Mouse (Mus musculus) left cerebral cortex, adult 8-10 months (tissue): ENCODE results near the gene Rab12. TPM values are rescaled to one million over a fixed set of nuclear protein-coding genes. Genes with fewer than 3 reads are reported as not detected.

Experiments used
- DNase-seq, 2 experiments: peaks; one replicate each; pipeline ENCODE4 v3.0.0; 2022; ENCODE audit warnings: low spot score in 2 of 2
- total RNA-seq, 4 experiments: library from RNA; stranded (reverse); gene quantifications; 2 replicates each; pipeline ENCODE4 v1.2.4; 2022

Rab12 gene
- total RNA-seq, 4 experiments from 2014 or later = 110 to 126 (median 118) TPM

- DNase-seq = no peak
Observed at GRCm38 (mm10) chr17:66502865-66503264, 16.7 kb downstream of the Rab12 start.

DNA sequence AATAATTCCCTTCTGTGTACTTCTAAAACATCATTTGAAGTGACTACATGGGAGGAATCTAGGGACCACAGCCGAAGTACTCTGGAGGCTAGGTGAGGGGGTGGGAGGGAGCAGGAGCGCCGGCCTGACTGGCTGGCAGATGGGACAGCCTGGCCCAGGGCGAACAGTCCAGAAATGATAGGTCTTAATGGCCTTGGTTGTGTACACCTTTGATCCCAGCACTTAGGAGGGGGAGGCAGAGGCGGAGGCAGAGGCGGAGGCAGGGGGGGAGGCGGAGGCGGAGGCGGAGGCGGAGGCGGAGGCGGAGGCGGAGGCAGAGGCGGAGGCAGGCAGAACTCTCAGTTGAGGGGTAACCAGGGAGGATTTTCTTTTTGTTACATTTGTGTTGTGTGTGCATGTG is 20.9 kb downstream of the Rab12 start:
- no peak for DNase-seq

GRCm38 (mm10) chr17:66496589-66496988 is 22.9 kb downstream of the Rab12 start:
- no peak for DNase-seq

DNA sequence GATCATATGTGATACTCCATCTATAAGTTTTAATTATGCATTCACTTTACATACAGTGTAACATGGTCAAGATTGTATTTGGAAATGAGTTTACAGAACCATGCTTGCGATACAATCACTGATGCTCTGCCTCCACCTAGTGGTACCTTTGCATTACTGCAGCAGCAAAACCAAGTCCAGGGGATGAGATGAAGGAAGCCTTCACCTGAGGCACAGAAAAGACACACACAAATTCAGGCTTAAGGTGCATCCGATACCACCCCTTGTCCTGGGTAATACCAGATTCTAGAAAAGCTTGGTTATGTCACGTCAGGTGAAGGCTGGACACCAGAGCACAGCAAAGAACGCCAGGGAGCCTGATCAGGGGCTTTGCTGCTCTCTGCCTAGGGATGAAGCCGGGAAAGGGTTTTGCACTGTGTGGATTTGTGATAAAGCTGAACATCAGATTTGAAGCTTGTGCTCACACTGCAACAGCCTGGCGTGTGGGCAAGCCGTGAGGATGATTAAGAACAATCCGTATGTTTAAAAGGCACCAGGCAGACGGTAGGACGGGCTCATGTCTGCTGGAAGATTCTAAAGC is 29.4 kb downstream of the Rab12 start:
- DNase-seq = peak; percentile 40 to 82

DNA sequence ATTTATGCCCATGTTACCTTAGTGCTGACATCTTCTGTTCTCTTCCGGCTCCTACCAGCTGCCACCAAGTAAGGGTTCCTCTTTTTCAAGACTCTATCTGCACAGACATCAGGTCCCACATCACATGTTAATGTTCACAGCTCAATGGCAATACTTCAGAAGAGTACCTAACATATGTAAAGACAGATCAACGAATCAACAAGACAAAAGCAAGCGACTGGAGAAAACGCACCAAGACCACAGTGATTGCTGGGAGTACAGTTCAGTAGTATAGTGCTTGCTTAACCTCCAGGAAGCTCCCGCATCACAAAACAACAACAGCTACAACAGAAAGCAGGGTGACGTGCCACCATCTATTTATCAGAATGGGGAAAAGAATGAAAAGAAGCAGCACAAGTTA is 33.0 kb downstream of the Rab12 start:
- DNase-seq = no peak

- DNase-seq = peak; percentile 32 to 83
Observed at GRCm38 (mm10) chr17:66485742-66486141, 33.8 kb downstream of the Rab12 start.

GRCm38 (mm10) chr17:66484965-66485364 is 34.6 kb downstream of the Rab12 start:
- DNase-seq = no peak

GRCm38 (mm10) chr17:66483651-66484454 is 35.7 kb downstream of the Rab12 start:
- DNase-seq = no peak

GRCm38 (mm10) chr17:66481295-66481694 is 38.2 kb downstream of the Rab12 start:
- no peak for DNase-seq

DNA sequence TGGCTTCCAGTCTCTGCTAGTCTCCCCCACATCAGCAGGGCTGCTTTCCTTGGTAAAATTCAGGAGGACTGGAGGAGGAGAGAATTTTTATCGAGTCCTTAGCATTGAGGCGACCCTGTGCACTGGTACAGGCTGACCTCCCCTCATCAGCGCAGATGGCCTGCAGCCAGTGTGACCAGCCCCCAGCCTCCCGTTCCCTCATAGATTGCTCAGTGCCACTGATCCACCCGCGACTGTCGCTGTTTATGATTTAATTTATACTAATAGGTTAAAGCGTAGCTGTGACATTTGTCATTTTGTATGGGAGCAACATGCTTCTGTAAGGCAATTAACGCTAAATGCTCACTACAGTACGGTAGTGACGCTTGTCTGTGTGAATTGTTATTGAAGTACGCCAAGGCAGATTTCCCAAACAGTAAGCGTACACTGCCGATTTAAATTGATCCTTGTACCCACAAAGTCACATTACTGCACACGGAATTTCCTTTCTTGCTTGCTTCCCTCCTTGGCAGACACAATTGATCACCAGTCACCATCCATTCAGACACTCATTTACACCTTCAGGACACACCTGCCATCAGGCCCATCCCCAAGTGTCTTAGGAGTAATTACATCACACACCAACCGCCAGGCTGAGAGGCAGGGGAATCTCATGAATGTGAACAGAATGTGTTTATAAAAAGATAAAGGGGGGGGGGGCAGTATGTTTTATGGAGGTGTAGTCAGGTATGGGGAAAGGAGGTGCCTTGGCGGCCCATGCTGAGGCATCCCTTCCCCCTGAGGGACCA is 38.8 kb downstream of the Rab12 start:
- no peak for DNase-seq

DNA sequence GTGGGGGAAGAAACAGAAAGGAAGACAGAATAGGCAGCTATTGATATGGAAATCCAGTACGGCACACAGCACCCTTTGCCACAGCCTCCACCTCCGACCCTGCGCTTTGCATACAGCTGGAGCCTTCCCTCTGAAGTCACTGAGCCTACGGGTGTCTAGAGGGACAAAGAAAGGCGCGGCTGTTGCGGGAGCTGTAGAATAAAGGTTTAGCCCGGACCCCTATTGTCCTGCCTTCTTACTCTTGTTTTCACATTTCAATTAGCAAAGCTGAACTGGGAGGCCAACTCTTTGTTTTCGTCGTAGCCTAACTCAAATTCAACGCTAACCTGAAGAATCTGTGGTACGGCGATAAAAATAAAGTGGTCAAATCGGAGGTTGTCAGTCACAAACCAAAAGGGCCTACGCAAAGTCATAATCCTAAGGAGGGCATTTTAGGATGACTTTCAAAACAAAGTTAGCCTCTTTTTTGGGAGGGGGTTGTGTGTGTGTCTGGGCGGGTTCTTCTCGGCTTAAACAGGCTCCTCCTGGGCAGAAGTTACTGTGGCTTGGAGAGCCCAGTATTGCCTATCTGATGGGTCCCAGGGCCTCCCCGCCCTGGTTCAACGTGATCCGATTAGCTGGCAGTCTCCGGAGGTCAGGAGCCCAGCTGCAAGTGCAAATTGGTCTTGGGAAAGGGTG is 39.6 kb downstream of the Rab12 start:
- no peak for DNase-seq

DNA sequence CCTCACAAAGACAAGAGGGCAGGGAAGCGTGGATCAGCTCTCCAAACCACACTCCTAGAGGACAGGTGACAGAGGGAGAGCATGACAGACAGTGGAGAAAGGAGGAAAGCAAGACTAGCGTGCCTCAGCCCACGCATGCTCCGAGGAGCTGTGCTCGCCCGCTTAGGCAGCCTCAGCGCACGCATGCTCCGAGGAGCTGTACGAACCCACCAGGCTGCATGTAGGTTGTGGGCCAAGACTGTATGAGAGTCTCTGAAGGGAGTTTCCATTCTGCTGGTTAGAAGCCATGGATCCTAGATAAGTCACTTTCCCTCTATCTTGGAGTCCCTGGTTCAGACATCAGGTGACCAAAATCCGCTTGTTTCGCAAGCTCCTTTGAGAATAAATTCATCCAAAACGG is 40.2 kb downstream of the Rab12 start:
- peak; percentile 25 to 67 for DNase-seq

- no peak for DNase-seq
Observed at GRCm38 (mm10) chr17:66473205-66473604, 46.3 kb downstream of the Rab12 start.

DNA sequence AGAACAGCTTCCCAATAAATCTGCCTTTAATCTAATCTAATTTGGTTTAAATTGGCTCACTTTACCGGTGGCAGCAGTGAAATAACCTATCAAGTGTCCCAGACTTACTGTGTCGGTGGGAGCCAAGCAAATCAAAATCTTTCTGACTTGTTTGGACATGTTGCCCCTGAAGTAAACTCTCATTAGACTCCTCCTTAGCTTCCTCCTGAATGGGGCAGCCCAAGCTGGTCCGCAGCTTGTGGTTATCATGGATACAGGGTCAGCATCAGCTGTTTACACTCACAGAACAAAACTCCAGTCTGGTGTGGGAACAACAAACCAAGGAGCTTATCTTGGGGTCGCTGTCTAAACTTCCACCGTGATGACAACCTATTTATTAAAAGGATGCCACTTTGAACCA is 47.8 kb downstream of the Rab12 start:
- DNase-seq = no peak

DNA sequence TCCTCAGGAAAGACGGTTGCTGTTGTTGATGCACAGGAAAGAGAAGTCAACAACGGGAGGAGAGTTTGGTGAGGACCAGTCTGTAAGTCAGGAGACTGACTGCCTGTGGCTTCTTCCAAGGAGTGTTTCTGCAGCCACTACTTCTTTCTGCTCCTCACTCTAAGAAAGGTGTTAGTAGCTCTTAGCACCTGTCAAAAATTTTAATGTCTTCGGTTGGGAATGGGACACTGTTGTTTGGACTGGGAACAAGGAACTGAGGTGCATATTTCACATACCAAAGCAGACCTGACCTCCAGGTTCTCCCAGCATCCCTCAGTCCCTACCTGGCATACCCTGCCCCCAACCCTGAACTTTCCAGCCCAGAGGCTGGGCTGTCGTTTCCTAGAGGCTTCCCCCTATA is 48.3 kb downstream of the Rab12 start:
- no peak for DNase-seq

- no peak for DNase-seq
Observed at GRCm38 (mm10) chr17:66470020-66470419, 49.5 kb downstream of the Rab12 start.

DNA sequence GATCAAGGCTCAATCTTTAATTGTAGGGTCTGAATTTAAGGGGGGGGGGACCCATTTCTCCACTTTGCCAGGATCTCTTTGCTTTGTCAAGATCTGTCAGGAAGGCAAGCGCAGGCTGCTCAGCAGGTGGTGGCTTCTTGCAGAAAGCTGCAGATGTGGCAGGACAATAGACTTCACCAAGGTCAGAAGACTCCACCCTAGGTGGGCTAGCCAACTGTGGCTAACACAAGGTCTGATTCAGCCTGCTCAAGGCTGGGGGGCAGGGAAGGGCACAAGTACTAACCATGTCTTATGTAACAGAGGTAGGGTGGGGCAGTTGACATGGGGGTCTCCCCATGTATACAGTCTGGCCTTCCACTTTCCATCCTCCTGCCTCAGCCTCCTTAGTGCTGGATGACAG is 62.3 kb downstream of the Rab12 start:
- DNase-seq = no peak

- peak; percentile 73 to 83 for DNase-seq
Observed at GRCm38 (mm10) chr17:66451143-66451542, 68.4 kb downstream of the Rab12 start.

- no peak for DNase-seq
Observed at GRCm38 (mm10) chr17:66450526-66451070, 68.9 kb downstream of the Rab12 start.

DNA sequence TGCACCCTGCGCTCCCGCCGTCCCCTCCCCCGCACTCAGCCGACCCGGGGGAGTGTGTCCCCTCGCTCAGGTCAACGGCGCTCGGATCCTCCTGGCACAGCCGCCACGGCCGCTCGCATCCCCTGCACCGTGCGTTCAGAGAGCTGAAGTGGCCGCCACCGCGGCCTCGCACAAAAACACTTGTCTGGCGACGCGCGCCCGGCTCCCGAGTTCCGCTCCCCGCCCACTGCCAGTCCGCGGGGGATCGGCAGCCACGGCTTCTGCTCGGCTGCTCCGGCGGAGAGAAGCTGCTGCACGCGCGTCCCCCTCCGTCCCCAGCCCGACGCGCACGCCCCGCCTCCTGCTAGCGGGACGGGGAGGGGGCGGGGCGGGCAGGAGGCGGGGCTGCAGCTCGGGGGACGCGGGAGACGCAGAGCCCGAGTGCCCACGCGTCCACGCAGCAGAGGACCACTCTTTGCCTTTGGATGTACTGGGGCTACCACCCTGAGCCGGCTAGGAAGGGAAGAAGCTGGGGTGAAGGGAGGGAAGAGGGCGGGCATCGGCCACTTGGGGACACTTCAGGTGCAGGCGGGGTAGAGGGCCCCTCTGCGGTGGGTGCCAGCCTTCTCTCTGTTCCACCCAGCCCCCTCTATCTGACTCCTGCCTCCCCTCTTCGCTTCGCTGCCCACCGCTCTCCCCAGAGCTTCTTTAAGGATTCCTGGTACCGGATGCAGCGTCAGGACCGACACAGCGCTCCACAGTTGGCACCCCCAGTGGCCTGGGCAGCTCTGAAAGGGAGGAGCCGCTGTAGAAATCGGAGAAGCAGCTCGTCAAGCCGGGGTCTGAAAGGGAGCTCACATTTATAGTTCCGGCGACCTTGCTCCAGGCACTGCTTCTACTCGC is 69.8 kb downstream of the Rab12 start, which contains the start of gene Mtcl1:
TSS of gene Mtcl1 (minus strand) at position 291 of the 882 bp plus-strand sequence.
- DNase-seq = peak in 1 of 2 experiments; percentile 87
